Mouse (Mus musculus): ENCODE measurements around the gene Kif5c. TPM values are rescaled to one million over a fixed set of nuclear protein-coding genes. Genes with fewer than 3 reads are reported as not detected.

Gene Kif5c
- polyA plus RNA-seq, 1 experiment, result 0.65 TPM

DNA sequence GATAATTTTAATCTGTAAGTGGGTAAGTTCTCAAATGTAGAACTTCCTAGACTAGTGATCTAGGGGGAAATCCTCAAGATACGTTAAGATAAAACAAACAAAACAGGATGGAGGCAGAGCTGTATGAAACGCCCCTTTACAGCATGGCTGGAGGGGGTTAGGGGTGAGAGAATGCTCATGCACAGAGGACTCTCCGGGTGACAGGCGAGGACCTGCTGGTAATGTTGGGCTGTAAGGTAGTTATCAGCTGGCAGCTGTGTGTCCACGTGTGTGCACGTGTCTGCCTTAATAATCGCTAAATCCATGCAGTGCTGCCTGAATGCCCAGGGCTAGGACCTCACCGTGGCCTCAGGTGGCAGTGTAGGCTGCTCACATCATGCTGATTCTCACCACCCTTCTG, 24.7 kb downstream of the Kif5c start:
- TF ChIP-seq POLR2A (IDR thresholded peaks at IDR 0.05; ENCODE audit: low read depth, low read length) (no peak), CTCF (IDR thresholded peaks at IDR 0.05; ENCODE audit: extremely low read depth, insufficient read length, insufficient replicate concordance, low read depth, low read length) (no peak)
- Histone ChIP-seq H3K4me3 (ENCODE audit: low read depth, low read length) (no peak overlapping the region), H3K4me1 (ENCODE audit: control insufficient read depth, insufficient read depth, insufficient read length, low read length) (no peaks in the 10 kb centered on the region), H3K27ac (ENCODE audit: insufficient read depth, low read depth, low read length) (no peak overlapping the region), H3K27me3 (ENCODE audit: control insufficient read depth, insufficient read depth, low read length) (no peaks in the 10 kb centered on the region), H3K36me3 (ENCODE audit: control insufficient read depth, insufficient read depth, low read length) (no peaks in the 10 kb centered on the region)
- WGBS, result 65% methylated on average over 8 of the region's 8 CpGs

DNA sequence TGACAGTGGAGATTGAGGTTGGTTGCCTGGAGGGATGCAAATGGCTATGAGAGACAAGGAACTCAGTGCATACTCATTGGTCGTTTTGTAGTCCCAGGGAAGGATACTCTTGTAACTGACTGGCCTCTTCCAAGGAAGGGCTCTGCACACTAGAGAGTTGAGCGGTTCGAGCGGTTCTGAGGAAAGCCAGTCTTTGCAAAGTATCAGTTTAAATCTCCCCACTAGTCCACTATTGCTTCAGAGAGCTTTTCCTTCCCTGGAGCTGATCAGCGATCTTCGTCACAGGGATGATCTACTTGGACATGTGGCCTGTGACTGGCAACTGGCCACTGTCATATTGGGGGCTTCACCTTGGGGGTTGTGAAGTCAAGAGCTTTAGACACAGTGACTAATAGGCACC, 28.5 kb downstream of the Kif5c start:
- TF ChIP-seq CTCF (IDR thresholded peaks at IDR 0.05; ENCODE audit: extremely low read depth, insufficient read length, insufficient replicate concordance, low read depth, low read length), result no peak
- no peak for TF ChIP-seq POLR2A (IDR thresholded peaks at IDR 0.05; ENCODE audit: low read depth, low read length)
- Histone ChIP-seq H3K27ac (ENCODE audit: insufficient read depth, low read depth, low read length) (no peak overlapping the region), H3K4me1 (ENCODE audit: control insufficient read depth, insufficient read depth, insufficient read length, low read length) (no peaks in the 10 kb centered on the region), H3K4me3 (ENCODE audit: low read depth, low read length) (no peak overlapping the region), H3K36me3 (ENCODE audit: control insufficient read depth, insufficient read depth, low read length) (no peaks in the 10 kb centered on the region), H3K27me3 (ENCODE audit: control insufficient read depth, insufficient read depth, low read length) (no peaks in the 10 kb centered on the region)
- 86% methylated on average over 6 of the region's 6 CpGs for WGBS

DNA sequence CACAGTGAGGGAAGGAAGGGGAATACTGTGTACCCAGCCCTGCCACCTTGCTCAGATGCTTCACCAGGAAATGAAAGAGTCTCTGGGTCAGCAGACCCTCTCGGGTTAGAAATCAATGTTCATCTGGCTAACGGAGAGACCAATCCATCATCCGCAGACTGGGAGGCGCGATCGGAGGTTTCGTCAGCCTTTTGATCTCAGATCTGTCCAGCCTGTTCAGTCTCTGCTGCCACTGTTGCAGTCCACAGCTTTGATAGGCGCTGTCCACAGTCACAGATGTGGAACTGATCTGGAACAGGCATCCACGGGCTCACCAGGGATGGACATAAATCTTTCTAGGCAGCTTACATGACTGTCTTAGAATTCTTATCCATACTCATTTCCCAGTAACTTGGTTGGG, 29.2 kb downstream of the Kif5c start:
- 46% methylated on average over 9 of the region's 9 CpGs for WGBS
- no peaks in the 10 kb centered on the region for H3K27me3 ChIP-seq (ENCODE audit: control insufficient read depth, insufficient read depth, low read length)
- no peak overlapping the region for H3K27ac ChIP-seq (ENCODE audit: insufficient read depth, low read depth, low read length)
- no peak overlapping the region for H3K4me3 ChIP-seq (ENCODE audit: low read depth, low read length)
- TF ChIP-seq CTCF (IDR thresholded peaks at IDR 0.05; ENCODE audit: extremely low read depth, insufficient read length, insufficient replicate concordance, low read depth, low read length) (no peak), POLR2A (IDR thresholded peaks at IDR 0.05; ENCODE audit: low read depth, low read length) (no peak)
- H3K36me3 ChIP-seq (ENCODE audit: control insufficient read depth, insufficient read depth, low read length), result no peaks in the 10 kb centered on the region
- H3K4me1 ChIP-seq (ENCODE audit: control insufficient read depth, insufficient read depth, insufficient read length, low read length), result no peaks in the 10 kb centered on the region

DNA sequence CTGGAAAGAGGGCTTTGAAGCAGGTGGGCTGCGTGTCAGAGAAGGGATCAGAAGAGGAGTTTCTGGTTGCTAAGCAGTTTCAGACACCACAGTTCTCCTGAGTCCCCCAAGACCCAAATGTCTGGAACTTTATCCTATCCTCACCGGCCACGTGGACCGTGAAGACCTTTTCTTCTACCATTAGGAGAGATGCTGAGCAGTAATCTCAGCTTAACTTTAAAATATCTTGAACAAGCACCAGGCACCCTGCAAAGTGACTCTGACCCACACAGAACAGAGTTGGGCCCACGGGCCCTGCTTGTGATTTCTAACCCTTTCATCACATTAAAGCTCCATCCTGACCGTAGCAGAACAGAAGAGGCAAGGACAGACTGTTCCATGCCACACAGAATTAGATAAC, 29.7 kb downstream of the Kif5c start:
- 89% methylated on average over 6 of the region's 6 CpGs for WGBS

DNA sequence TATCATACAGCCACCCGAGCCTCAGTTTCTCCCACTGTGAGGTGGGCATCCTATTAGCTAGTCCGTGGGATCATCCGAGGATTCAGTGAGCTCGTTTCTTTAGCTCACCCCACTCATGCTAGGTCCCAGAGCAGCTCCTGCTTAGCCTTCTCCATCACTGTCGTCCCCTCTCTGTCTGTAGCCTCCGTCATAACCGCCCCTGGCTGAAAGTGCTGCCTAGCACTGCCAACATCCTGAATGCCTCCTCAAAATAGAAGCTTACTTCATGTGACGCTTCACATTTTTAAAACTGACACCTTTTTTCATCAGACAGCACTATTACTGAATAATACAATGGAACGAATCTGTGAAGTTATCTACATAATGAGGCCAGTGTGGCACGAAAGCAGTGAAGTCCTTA, 30.1 kb downstream of the Kif5c start:
- no peak overlapping the region for H3K27ac ChIP-seq (ENCODE audit: insufficient read depth, low read depth, low read length)
- H3K4me3 ChIP-seq (ENCODE audit: low read depth, low read length), result no peak overlapping the region
- WGBS, result 80% methylated on average over 10 of the region's 10 CpGs
- no peaks in the 10 kb centered on the region for H3K4me1 ChIP-seq (ENCODE audit: control insufficient read depth, insufficient read depth, insufficient read length, low read length)
- H3K27me3 ChIP-seq (ENCODE audit: control insufficient read depth, insufficient read depth, low read length), result no peaks in the 10 kb centered on the region
- no peaks in the 10 kb centered on the region for H3K36me3 ChIP-seq (ENCODE audit: control insufficient read depth, insufficient read depth, low read length)
- no peak for TF ChIP-seq CTCF (IDR thresholded peaks at IDR 0.05; ENCODE audit: extremely low read depth, insufficient read length, insufficient replicate concordance, low read depth, low read length)

More for the DNA sequence above, 29.7 kb downstream of the Kif5c start:
- no peaks in the 10 kb centered on the region for H3K36me3 ChIP-seq (ENCODE audit: control insufficient read depth, insufficient read depth, low read length)
- no peak overlapping the region for H3K4me3 ChIP-seq (ENCODE audit: low read depth, low read length)
- H3K4me1 ChIP-seq (ENCODE audit: control insufficient read depth, insufficient read depth, insufficient read length, low read length), result no peaks in the 10 kb centered on the region
- TF ChIP-seq POLR2A (IDR thresholded peaks at IDR 0.05; ENCODE audit: low read depth, low read length), result no peak
- TF ChIP-seq CTCF (IDR thresholded peaks at IDR 0.05; ENCODE audit: extremely low read depth, insufficient read length, insufficient replicate concordance, low read depth, low read length), result no peak
- H3K27ac ChIP-seq (ENCODE audit: insufficient read depth, low read depth, low read length), result no peak overlapping the region
- no peaks in the 10 kb centered on the region for H3K27me3 ChIP-seq (ENCODE audit: control insufficient read depth, insufficient read depth, low read length)

DNA sequence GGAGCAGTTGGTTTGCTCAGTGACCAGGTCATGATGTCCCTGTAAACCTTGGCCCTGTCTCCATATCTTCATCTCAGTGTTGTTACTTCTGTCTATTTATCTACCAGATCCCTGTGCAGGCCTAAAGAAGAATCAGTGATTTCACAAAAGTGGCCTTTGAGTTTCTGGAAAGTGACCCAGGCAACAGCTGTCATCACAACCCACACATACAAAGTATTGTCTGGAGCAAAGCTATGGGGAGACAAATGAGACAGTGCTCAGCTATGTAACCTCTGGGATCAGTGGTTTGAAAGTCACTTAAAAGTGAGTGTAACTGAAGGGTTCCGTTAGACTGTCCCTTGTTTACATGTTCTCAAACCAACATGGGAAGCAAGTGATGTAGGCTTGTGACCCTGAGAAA, 32.6 kb downstream of the Kif5c start:
- Histone ChIP-seq H3K27ac (ENCODE audit: insufficient read depth, low read depth, low read length) (no peak overlapping the region), H3K4me1 (ENCODE audit: control insufficient read depth, insufficient read depth, insufficient read length, low read length) (no peaks in the 10 kb centered on the region), H3K4me3 (ENCODE audit: low read depth, low read length) (no peak overlapping the region), H3K36me3 (ENCODE audit: control insufficient read depth, insufficient read depth, low read length) (no peaks in the 10 kb centered on the region), H3K27me3 (ENCODE audit: control insufficient read depth, insufficient read depth, low read length) (no peaks in the 10 kb centered on the region)
- 68% methylated on average over 1 of the region's 1 CpGs for WGBS
- TF ChIP-seq POLR2A (IDR thresholded peaks at IDR 0.05; ENCODE audit: low read depth, low read length), result no peak
- no peak for TF ChIP-seq CTCF (IDR thresholded peaks at IDR 0.05; ENCODE audit: extremely low read depth, insufficient read length, insufficient replicate concordance, low read depth, low read length)

DNA sequence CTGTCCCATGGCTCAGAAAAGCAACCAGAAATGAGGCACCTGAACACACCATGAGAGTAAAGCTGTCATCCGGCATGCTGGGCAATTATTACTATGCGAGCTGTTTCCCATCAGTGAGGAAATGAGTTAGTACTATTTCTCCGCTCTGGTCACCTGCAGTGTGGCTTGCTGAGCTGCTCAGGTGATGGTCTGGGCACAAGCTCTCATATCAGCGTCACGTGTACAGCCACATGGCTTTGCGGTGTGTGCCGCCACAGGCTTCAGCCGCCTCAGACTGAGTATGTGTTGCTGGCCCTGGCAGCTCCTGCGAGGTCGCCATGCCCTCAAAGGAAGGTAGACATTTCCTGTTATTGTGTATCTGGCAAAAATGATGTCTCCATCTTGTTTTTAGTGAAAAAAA, 35.5 kb downstream of the Kif5c start:
- no peak for TF ChIP-seq POLR2A (IDR thresholded peaks at IDR 0.05; ENCODE audit: low read depth, low read length)
- no peak for TF ChIP-seq CTCF (IDR thresholded peaks at IDR 0.05; ENCODE audit: extremely low read depth, insufficient read length, insufficient replicate concordance, low read depth, low read length)
- Histone ChIP-seq H3K27me3 (ENCODE audit: control insufficient read depth, insufficient read depth, low read length) (no peaks in the 10 kb centered on the region), H3K36me3 (ENCODE audit: control insufficient read depth, insufficient read depth, low read length) (no peaks in the 10 kb centered on the region), H3K27ac (ENCODE audit: insufficient read depth, low read depth, low read length) (no peak overlapping the region), H3K4me1 (ENCODE audit: control insufficient read depth, insufficient read depth, insufficient read length, low read length) (no peaks in the 10 kb centered on the region), H3K4me3 (ENCODE audit: low read depth, low read length) (no peak overlapping the region)
- 82% methylated on average over 10 of the region's 10 CpGs for WGBS
